Mouse (Mus musculus) neural tube, embryonic 15.5 days (tissue): ENCODE results near the gene Lhx5. TPM values are rescaled to one million over a fixed set of nuclear protein-coding genes. Genes with fewer than 3 reads are reported as not detected.

Experiments
- ATAC-seq: fragments of 200-750 bp; cut with Nextera tagmentation; 2 replicates; pipeline ENCODE4 v1.8.0; 2017; ENCODE audit warnings: mild to moderate bottlenecking, moderate TSS enrichment, moderate library complexity; ENCODE audit not compliant: low FRiP score
- H3K27ac ChIP-seq: fragments of 300-500 bp; sonication (generic); replicated peaks from 2 replicates; pipeline ENCODE4 v1.5.1; 2015; ENCODE audit warnings: mild to moderate bottlenecking, inconsistent platforms
- H3K27me3 ChIP-seq: fragments of 300-500 bp; sonication (generic); replicated peaks from 2 replicates; pipeline ENCODE4 v1.6.1; 2015; ENCODE audit warnings: inconsistent platforms
- H3K36me3 ChIP-seq: fragments of 300-500 bp; sonication (generic); 2 replicates; pipeline ENCODE4 v1.6.1; 2015; ENCODE audit warnings: inconsistent platforms
- H3K4me1 ChIP-seq: fragments of 300-500 bp; sonication (generic); 2 replicates; pipeline ENCODE4 v1.6.1; 2015; ENCODE audit warnings: inconsistent platforms
- H3K4me2 ChIP-seq: fragments of 300-500 bp; sonication (generic); 2 replicates; pipeline ENCODE4 v1.6.1; 2015; ENCODE audit warnings: inconsistent platforms, mild to moderate bottlenecking, moderate library complexity
- H3K4me3 ChIP-seq: fragments of 300-500 bp; sonication (generic); replicated peaks from 2 replicates; pipeline ENCODE4 v1.5.1; 2015; ENCODE audit warnings: mild to moderate bottlenecking, inconsistent platforms
- H3K9ac ChIP-seq: fragments of 300-500 bp; sonication (generic); replicated peaks from 2 replicates; pipeline ENCODE4 v1.6.1; 2015; ENCODE audit warnings: mild to moderate bottlenecking, inconsistent platforms
- H3K9me3 ChIP-seq: fragments of 300-500 bp; sonication (generic); replicated peaks from 2 replicates; pipeline ENCODE4 v1.6.1; 2016; ENCODE audit warnings: inconsistent platforms
- WGBS: fragments of 180-500 bp; shearing (Covaris S2); methylation state at CpG from one replicate; pipeline ENCODE4 v1.1.7; 2015; ENCODE audit warnings: mixed read lengths; 5-methylcytosine and 5-hydroxymethylcytosine counted together
- polyA plus RNA-seq: library from polyadenylated mRNA; unstranded; fragments of >200 nt; fragmentation: Nextera tagmentation; extraction: Ambion mirVana; gene quantifications from 2 replicates; pipeline ENCODE4 v1.2.1, GENCODE M21; 2015

Lhx5 gene
- polyA plus RNA-seq, 1 experiment from 2014 or later, result 22.4 TPM

- H3K4me3 ChIP-seq, result no peak overlapping the region
- 0 out of 2 replicates have a peak overlapping the region, but pooled peaks have one; percentile 3 for H3K27ac ChIP-seq
- H3K27me3 ChIP-seq, result peaks cover 50% of the 10 kb centered on the region
- H3K4me1 ChIP-seq, result 0 out of 2 replicates have a peak, but pooled peaks cover 3% of the 10 kb centered on the region
- no peaks in the 10 kb centered on the region for H3K36me3 ChIP-seq
- 81% methylated on average over 8 of the region's 8 CpGs for WGBS
- no peak for ATAC-seq
- H3K9me3 ChIP-seq, result no peaks in the 10 kb centered on the region
- no peak overlapping the region for H3K4me2 ChIP-seq
- H3K9ac ChIP-seq, result no peak overlapping the region
Measured at GRCm38 (mm10) chr5:120420106-120420505, 11.4 kb upstream of the Lhx5 start.

DNA sequence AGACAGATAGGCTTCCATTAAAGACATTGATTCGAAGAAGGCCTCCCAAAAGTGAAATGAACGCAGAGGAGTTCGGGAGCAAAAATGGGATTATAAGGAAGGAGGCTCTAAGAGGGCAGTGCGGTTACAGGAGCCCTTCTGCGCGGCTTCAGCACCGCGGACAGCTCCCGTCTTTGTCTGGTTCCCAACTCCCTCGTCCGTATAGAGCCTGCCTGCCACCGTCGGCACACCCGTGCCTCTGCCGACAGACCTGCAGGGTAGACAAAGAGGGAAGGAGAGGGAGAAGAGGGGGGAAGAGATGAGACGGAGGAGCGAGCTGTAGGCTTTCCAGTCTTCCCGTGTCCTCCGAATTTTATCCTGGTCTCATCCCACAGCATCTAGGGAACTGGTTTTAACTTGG lies 7.5 kb upstream of the Lhx5 start:
- 1% methylated on average over 19 of the region's 19 CpGs for WGBS

DNA sequence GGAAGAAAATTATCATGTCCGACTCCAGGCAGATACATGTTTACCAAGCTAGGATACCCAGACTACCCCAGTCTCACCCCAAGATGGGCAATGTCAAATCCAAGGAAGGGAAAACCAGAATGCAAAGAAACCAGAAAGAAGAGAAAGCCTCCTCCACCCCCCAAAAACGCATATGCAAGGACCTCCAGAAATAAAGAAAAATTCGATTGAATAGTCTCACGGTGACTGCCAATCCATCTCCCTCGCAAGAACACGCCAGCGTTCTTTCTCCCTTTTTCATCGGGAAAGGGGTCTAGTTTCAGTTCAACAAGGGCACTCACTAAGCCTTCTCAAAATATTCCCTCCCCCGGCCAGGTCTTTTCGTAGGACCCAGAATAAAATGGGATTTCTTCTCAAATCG lies 6.8 kb upstream of the Lhx5 start:
- WGBS, result under 1% methylated on average over 11 of the region's 11 CpGs
- ATAC-seq, result no peak
- H3K27me3 ChIP-seq, result peaks cover 63% of the 10 kb centered on the region

More for the DNA sequence above, 7.5 kb upstream of the Lhx5 start:
- ATAC-seq, result no peak
- H3K4me2 ChIP-seq, result peak overlapping the region; percentile 55
- H3K36me3 ChIP-seq, result no peaks in the 10 kb centered on the region
- H3K27ac ChIP-seq, result peak overlapping the region; percentile 91
- H3K9ac ChIP-seq, result peak overlapping the region; percentile 43; the same call in 1 of the 2 replicates
- H3K27me3 ChIP-seq, result peaks cover 63% of the 10 kb centered on the region
- no peaks in the 10 kb centered on the region for H3K9me3 ChIP-seq
- H3K4me3 ChIP-seq, result peak overlapping the region; percentile 38
- 0 out of 2 replicates have a peak, but pooled peaks cover 6% of the 10 kb centered on the region for H3K4me1 ChIP-seq

DNA sequence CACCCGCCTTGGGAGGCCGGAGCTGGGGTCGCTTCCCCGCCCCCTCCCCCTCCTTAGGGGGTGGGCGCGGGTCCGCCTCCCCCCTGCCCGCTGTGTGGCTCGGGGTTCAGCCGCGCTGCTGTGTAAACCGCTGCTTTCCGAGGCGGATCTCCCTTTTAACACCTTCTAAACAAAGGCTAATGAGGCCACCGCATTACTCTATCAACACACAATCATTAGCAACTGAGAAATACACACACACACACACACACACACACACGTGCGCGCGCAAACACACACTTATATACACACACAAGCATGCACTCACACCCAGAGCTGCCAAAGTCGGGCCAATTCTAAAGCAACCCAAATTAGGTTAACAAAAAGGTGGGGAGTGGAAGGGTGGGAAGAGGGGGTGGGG lies 5.8 kb upstream of the Lhx5 start:
- peaks cover 67% of the 10 kb centered on the region for H3K27me3 ChIP-seq
- no peak; the same call in 1 of the 2 replicates for ATAC-seq

More for the DNA sequence above, 6.8 kb upstream of the Lhx5 start:
- Histone ChIP-seq H3K9me3 (no peaks in the 10 kb centered on the region), H3K36me3 (no peaks in the 10 kb centered on the region), H3K9ac (peak overlapping the region; percentile 43), H3K4me1 (0 out of 2 replicates have a peak, but pooled peaks cover 6% of the 10 kb centered on the region), H3K27ac (peak overlapping the region; percentile 91), H3K4me3 (peak overlapping the region; percentile 38), H3K4me2 (peak overlapping the region; percentile 55)

GRCm38 (mm10) chr5:120426572-120426971 lies 4.9 kb upstream of the Lhx5 start:
- under 1% methylated on average over 10 of the region's 10 CpGs for WGBS
- ATAC-seq, result no peak
- peak overlapping the region; percentile 31 for H3K4me3 ChIP-seq

More for the DNA sequence above, 5.8 kb upstream of the Lhx5 start:
- peak overlapping the region; percentile 55 for H3K4me2 ChIP-seq
- no peaks in the 10 kb centered on the region for H3K9me3 ChIP-seq
- H3K9ac ChIP-seq, result peak overlapping the region; percentile 48
- H3K27ac ChIP-seq, result peak overlapping the region; percentile 91
- no peaks in the 10 kb centered on the region for H3K36me3 ChIP-seq
- WGBS, result 0% methylated on average over 13 of the region's 20 CpGs
- 0 out of 2 replicates have a peak, but pooled peaks cover 6% of the 10 kb centered on the region for H3K4me1 ChIP-seq
- H3K4me3 ChIP-seq, result peak overlapping the region; percentile 38

DNA sequence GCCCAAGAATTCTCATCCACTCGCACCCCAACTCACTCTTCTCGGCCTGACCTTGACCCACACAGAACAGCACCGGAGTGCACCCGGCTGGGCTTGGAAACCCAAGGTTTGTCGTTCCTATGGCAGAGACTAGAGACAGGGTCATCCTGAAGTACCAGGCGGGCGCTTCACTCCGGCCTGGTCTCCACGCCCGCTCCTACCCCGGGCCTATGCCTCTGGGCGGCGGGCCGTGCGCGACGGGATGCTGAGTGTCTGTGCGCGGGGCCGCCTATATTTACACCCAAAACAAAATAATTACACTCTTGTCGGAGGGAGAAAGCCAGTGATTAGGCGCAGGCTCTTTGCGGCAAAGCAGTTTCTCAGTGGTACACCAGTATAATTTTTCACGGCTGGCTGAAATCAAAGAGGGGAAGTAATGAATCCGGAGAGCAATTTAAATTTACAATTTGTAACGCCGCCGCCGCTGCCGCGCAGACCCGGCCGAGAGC lies 4.0 kb upstream of the Lhx5 start:
- peak overlapping the region; percentile 55 for H3K4me2 ChIP-seq
- peak overlapping the region; percentile 47; the same call in 1 of the 2 replicates for H3K9ac ChIP-seq
- no peaks in the 10 kb centered on the region for H3K9me3 ChIP-seq
- H3K36me3 ChIP-seq, result no peaks in the 10 kb centered on the region
- H3K27me3 ChIP-seq, result peaks cover 76% of the 10 kb centered on the region
- under 1% methylated on average over 33 of the region's 33 CpGs for WGBS
- no peak for ATAC-seq
- H3K4me3 ChIP-seq, result peak overlapping the region; percentile 31
- H3K4me1 ChIP-seq, result 0 out of 2 replicates have a peak, but pooled peaks cover 3% of the 10 kb centered on the region
- peak overlapping the region; percentile 88 for H3K27ac ChIP-seq

More at GRCm38 (mm10) chr5:120426572-120426971, 4.9 kb upstream of the Lhx5 start:
- no peaks in the 10 kb centered on the region for H3K9me3 ChIP-seq
- peak overlapping the region; percentile 47 for H3K9ac ChIP-seq
- no peaks in the 10 kb centered on the region for H3K36me3 ChIP-seq
- peak overlapping the region; percentile 55 for H3K4me2 ChIP-seq
- H3K4me1 ChIP-seq, result 0 out of 2 replicates have a peak, but pooled peaks cover 6% of the 10 kb centered on the region
- H3K27ac ChIP-seq, result peak overlapping the region; percentile 88
- H3K27me3 ChIP-seq, result peaks cover 70% of the 10 kb centered on the region

GRCm38 (mm10) chr5:120428189-120428838 lies 3.2 kb upstream of the Lhx5 start:
- Histone ChIP-seq H3K27me3 (peaks cover 73% of the 10 kb centered on the region), H3K36me3 (no peaks in the 10 kb centered on the region), H3K4me1 (0 out of 2 replicates have a peak, but pooled peaks cover 3% of the 10 kb centered on the region), H3K4me2 (peak overlapping the region; percentile 55), H3K9me3 (no peaks in the 10 kb centered on the region), H3K4me3 (peak overlapping the region; percentile 31), H3K27ac (peak overlapping the region; percentile 88), H3K9ac (peak overlapping the region; percentile 42)
- under 1% methylated on average over 21 of the region's 21 CpGs for WGBS
- no peak for ATAC-seq

DNA sequence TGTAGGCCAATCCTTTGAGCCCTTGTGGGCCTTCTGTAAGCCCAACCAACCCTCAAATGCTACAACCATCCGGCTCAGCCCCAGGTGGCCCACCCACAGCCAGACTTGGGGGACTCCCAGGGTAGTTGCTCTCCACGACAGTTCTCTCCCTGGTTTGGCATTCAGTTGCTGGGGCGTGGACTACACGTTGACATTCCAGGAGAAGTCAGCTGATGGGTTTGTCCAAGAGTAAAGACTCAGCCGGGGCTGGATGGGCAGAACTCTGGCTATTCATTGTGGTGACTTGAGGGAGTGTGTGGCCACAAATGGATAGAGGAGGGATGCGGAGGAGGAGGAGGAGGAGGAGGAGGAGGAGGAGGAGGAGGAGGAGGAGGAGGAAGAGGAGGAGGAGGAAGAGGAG lies 2.5 kb upstream of the Lhx5 start:
- Histone ChIP-seq H3K9ac (peak overlapping the region; percentile 42), H3K4me3 (peak overlapping the region; percentile 31), H3K36me3 (no peaks in the 10 kb centered on the region), H3K4me1 (0 out of 2 replicates have a peak, but pooled peaks cover 3% of the 10 kb centered on the region), H3K4me2 (peak overlapping the region; percentile 55), H3K27me3 (peaks cover 74% of the 10 kb centered on the region), H3K9me3 (no peaks in the 10 kb centered on the region), H3K27ac (peak overlapping the region; percentile 88)
- ATAC-seq, result no peak
- WGBS, result 1% methylated on average over 5 of the region's 6 CpGs

DNA sequence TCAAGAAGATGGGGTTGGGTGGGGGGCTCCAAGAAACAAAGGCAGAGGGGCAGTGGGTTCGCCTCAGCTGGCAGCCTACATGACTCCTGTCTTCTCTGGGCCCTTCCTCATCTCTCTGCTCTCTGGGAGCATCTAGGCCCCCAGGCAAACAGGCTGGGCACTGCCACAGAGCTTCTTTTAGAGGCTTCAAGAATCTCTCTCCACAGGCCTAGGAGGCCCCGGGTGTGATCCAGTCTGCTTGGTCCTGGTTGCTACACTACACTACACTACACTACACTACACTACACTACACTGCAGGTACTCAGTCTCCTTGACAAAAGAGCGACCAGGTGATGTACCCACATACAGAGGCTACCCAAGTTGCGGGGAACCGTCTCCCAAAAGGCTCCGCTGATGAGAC lies 1.8 kb upstream of the Lhx5 start:
- Histone ChIP-seq H3K4me1 (0 out of 2 replicates have a peak, but pooled peaks cover 3% of the 10 kb centered on the region), H3K36me3 (no peaks in the 10 kb centered on the region), H3K27ac (peak overlapping the region; percentile 72), H3K9ac (peak overlapping the region; percentile 51), H3K4me3 (peak overlapping the region; percentile 35), H3K4me2 (peak overlapping the region; percentile 55), H3K27me3 (peaks cover 74% of the 10 kb centered on the region), H3K9me3 (no peaks in the 10 kb centered on the region)
- ATAC-seq, result no peak
- WGBS, result 4% methylated on average over 6 of the region's 6 CpGs

DNA sequence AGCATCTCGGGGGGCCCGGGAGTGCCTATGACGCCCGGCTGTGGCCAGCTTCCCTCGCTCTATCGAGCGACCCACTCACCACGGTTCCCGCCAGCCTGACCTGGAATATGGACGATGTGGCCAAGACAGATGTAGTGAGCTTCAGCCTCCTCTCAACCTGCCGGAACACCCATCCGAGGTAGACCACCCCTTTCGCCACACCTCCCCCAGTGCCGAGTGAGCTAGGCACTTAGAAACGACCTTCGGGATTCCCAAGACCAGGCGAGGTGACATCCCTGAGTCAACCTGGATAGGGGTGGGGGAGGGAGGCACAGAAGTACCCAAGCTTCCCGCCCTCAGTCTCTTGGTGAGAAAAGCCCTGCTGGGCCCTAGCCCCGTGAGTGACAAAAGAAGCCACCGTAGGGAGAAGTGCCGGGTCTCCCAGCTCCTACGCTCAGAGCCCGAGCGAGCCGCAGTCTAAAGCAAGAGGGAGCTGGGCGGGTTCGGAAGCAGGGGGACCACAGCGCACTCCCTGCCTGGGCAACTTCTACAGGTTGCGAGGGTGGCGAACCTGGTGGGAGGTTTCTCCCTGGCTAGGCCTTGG lies 407 bp upstream of the Lhx5 start:
- H3K9ac ChIP-seq, result peak overlapping the region; percentile 57
- H3K4me3 ChIP-seq, result peak overlapping the region; percentile 54
- H3K27ac ChIP-seq, result peak overlapping the region; percentile 84
- H3K36me3 ChIP-seq, result no peaks in the 10 kb centered on the region
- WGBS, result under 1% methylated on average over 30 of the region's 30 CpGs
- H3K9me3 ChIP-seq, result no peaks in the 10 kb centered on the region
- ATAC-seq, result no peak
- peak overlapping the region; percentile 55 for H3K4me2 ChIP-seq
- peaks cover 9% of the 10 kb centered on the region; the same call in 1 of the 2 replicates for H3K4me1 ChIP-seq
- peaks cover 84% of the 10 kb centered on the region for H3K27me3 ChIP-seq

DNA sequence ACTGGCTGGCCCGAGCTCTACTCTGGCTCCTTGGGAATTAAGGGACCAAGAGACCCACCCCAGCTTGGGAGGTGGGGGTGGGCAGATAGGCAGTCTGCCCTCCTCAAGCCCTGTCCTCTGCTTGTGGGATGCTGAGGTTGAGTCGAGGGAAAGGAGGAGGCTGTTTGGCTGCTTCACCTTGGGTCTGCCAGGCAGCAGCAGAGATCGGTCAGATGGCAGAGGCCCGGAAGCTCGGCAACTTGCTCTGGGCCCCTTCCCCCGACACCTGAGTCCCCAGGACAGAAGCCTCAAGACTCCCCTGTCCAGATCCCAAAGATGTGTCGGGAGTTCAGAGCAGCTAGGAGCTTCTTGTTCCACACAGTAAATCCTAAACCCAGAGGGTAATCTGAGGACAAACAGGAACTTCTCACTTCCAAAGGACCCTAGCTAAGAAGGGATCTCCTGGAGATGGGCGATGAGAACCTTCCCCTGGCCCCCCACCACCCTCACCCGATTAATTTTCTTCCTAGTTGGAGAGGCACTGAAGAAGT lies 1.1 kb downstream of the Lhx5 start:
- ATAC-seq, result no peak
- Histone ChIP-seq H3K27me3 (peaks cover 80% of the 10 kb centered on the region), H3K36me3 (no peaks in the 10 kb centered on the region), H3K4me3 (peak overlapping the region; percentile 54), H3K9ac (peak overlapping the region; percentile 65), H3K4me2 (peak overlapping the region; percentile 55), H3K27ac (peak overlapping the region; percentile 84), H3K4me1 (peaks cover 6% of the 10 kb centered on the region; the same call in 1 of the 2 replicates), H3K9me3 (no peaks in the 10 kb centered on the region)
- 0% methylated on average over 9 of the region's 9 CpGs for WGBS
